Mouse (Mus musculus): ENCODE measurements around the gene Nlrx1. TPM values are rescaled to one million over a fixed set of nuclear protein-coding genes. Genes with fewer than 3 reads are reported as not detected.

Nlrx1 gene
- polyA plus RNA-seq, 1 experiment from 2014 or later, result 5.9 TPM

DNA sequence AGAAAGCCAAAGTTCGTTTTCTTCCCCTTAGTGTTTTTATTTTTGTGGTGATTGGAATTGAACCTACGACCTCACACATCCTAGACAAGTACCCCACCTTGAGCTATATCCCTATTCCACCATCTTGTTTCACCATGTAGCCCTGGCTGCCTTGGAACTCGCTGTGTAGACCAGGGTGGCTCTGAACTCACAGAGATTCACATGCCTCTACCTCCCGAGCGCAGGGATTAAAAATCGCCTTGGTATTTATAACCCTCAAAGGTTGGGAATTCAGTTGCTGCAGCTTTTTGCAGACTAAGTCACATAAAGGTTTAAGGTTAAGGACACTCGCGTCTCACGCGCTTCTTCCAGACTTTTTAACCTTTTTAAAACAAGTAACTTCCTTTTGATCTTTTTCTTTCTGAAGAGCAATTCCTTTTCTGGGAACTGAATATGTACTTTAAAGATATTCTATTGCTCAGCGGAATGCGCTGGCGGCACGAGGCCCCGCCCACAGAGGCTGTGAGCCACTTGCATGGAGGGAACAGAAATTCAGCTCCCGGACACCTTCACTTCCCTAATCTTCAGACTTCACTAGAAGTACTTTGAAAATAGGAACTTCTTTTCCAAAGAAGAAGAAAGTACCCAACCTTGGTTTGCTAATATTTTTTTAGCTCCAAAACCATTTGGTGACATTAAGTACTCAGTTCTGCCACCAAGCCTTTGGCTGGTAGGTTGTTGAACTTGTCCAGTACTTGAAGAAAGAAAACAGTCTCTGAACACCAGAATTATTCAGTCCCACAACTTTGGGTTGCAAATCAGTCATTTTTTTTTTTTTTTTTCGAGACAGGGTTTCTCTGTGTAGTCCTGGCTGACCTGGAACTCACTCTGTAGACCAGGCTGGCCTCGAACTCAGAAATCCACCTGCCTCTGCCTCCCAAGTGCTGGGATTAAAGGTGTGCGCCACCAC, 33.6 kb downstream of the Nlrx1 start:
- Histone ChIP-seq H3K9me3 (no peaks in the 10 kb centered on the region), H3K4me1 (peaks cover 31% of the 10 kb centered on the region), H3K27me3 (replicated peaks) (no peaks in the 10 kb centered on the region), H3K36me3 (no peaks in the 10 kb centered on the region), H3K9ac (peak overlapping the region; percentile 69), H3K4me2 (peak overlapping the region; percentile 84), H3K4me3 (peak overlapping the region; percentile 94), H3K27ac (replicated peaks) (peak overlapping the region; percentile 75)
- WGBS, result 20% methylated on average over 19 of the region's 19 CpGs
- no peak for ATAC-seq (ENCODE audit: extremely low read depth, insufficient number of reproducible peaks, low FRiP score, low TSS enrichment)

GRCm38 (mm10) chr9:44233802-44234478, 34.5 kb downstream of the Nlrx1 start, which contains the start of gene Cbl:
Cbl (minus strand) TSS chr9:44234049.
- Histone ChIP-seq H3K27me3 (replicated peaks) (no peaks in the 10 kb centered on the region), H3K4me1 (peaks cover 39% of the 10 kb centered on the region), H3K36me3 (no peaks in the 10 kb centered on the region), H3K4me2 (peak within 1 kb of the TSS; percentile 84), H3K9ac (peak within 1 kb of the TSS; percentile 98), H3K9me3 (no peaks in the 10 kb centered on the region), H3K4me3 (peak within 1 kb of the TSS; percentile 94), H3K27ac (replicated peaks) (peak within 1 kb of the TSS; percentile 97)
- peak; percentile 88 for ATAC-seq (ENCODE audit: extremely low read depth, insufficient number of reproducible peaks, low FRiP score, low TSS enrichment)
- under 1% methylated on average over 63 of the region's 76 CpGs for WGBS

DNA sequence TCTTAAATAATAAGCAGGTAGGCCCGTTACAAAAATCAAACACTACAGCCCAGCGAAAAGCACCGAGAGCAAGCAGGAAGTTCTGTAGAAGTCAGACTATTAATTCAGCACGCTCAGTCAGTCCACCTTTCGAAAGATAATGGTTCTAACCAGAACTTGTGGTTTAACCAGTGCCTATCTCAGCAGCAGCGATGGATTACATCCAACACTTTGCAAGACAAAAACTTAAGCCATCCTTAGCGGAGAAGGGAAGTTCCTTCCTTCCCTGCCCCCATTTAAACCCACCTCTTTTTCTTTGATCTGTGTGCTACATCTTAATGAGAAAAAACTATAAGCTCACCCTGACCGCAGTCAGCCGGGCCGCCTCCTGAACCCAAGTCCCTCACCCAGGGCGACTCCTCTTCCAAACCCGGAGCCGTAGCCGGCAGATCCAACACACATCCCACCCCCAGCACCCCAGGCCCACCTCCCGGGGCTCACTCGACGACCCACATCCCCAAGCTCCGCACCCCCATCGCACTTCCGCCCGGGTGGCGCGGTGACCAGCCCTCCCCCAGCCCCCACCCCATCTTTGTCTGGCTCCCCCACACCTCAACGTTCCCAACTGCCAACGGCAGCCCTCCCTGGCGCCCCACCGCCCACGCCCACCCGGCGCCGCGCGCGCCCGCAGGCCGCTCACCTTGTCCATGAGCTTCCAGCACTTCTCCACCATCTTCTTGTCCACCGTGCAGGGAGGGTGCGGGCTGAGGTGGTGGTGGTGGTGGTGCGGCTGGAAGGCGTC, 35.2 kb downstream of the Nlrx1 start:
- H3K4me3 ChIP-seq, result peak overlapping the region; percentile 94
- peak; percentile 49; the same call in 1 of the 2 replicates for ATAC-seq (ENCODE audit: extremely low read depth, insufficient number of reproducible peaks, low FRiP score, low TSS enrichment)
- peak overlapping the region; percentile 97 for H3K27ac ChIP-seq (replicated peaks)
- no peaks in the 10 kb centered on the region for H3K27me3 ChIP-seq (replicated peaks)
- H3K4me2 ChIP-seq, result peak overlapping the region; percentile 84
- H3K9ac ChIP-seq, result peak overlapping the region; percentile 98
- H3K9me3 ChIP-seq, result no peaks in the 10 kb centered on the region
- under 1% methylated on average over 39 of the region's 40 CpGs for WGBS
- H3K4me1 ChIP-seq, result peaks cover 43% of the 10 kb centered on the region
- H3K36me3 ChIP-seq, result peaks cover 1% of the 10 kb centered on the region; the same call in 1 of the 2 replicates

DNA sequence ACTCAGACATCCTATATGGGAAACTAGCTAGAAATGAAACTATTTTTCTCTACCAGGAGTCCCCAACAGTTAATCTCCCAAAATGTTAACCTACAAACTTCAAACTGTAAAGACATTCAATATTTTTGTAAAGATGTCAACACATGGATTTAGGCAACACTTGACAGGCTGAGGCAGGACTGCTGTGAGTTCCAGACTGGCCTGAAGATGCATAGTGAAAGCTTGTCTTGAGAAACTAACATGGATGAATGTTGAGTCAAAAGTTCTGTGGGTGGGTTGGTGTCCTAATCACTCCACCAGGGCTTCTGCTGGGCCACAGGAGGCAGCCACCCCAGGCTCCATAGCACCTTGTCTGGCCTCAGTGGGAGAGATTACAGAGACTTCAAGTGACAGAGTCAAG, 36.8 kb downstream of the Nlrx1 start:
- H3K36me3 ChIP-seq, result peaks cover 7% of the 10 kb centered on the region; the same call in 1 of the 2 replicates
- peaks cover 44% of the 10 kb centered on the region for H3K4me1 ChIP-seq
- H3K27me3 ChIP-seq (replicated peaks), result no peaks in the 10 kb centered on the region
- H3K4me3 ChIP-seq, result peak overlapping the region; percentile 94
- no peak for ATAC-seq (ENCODE audit: extremely low read depth, insufficient number of reproducible peaks, low FRiP score, low TSS enrichment)
- no peaks in the 10 kb centered on the region for H3K9me3 ChIP-seq
- H3K4me2 ChIP-seq, result peak overlapping the region; percentile 84
- H3K27ac ChIP-seq (replicated peaks), result no peak overlapping the region
- H3K9ac ChIP-seq, result peak overlapping the region; percentile 98

- Histone ChIP-seq H3K36me3 (peaks cover 9% of the 10 kb centered on the region; the same call in 1 of the 2 replicates), H3K9ac (no peak overlapping the region), H3K9me3 (no peaks in the 10 kb centered on the region), H3K27me3 (replicated peaks) (no peaks in the 10 kb centered on the region), H3K4me3 (no peak overlapping the region), H3K27ac (replicated peaks) (no peak overlapping the region), H3K4me2 (no peak overlapping the region), H3K4me1 (peaks cover 36% of the 10 kb centered on the region)
- WGBS, result 44% methylated on average over 6 of the region's 6 CpGs
- ATAC-seq (ENCODE audit: extremely low read depth, insufficient number of reproducible peaks, low FRiP score, low TSS enrichment), result no peak
Measured at GRCm38 (mm10) chr9:44225993-44226392, 42.4 kb downstream of the Nlrx1 start.

DNA sequence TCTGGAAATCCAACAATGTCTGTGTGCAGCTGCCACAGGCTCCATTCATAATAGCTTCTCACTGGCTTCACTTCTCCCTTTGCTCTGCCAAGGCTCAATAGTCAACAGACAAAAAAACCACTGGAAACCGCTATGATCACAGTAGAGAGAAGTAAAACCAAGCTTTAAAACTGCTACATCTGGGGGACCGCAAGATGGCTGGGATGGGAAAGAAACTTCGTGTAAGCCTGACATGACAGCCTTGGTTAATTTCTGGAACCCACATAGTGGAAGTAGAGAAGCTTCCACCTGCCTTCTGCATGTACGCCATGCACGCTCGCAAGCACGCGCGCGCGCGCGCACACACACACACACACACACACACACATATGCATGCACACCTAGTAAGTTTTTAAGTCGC, 54.9 kb downstream of the Nlrx1 start:
- Histone ChIP-seq H3K4me1 (no peaks in the 10 kb centered on the region), H3K9ac (no peak overlapping the region), H3K27me3 (replicated peaks) (no peaks in the 10 kb centered on the region), H3K4me3 (no peak overlapping the region), H3K36me3 (peaks cover 23% of the 10 kb centered on the region), H3K4me2 (no peak overlapping the region), H3K27ac (replicated peaks) (no peak overlapping the region), H3K9me3 (no peaks in the 10 kb centered on the region)
- WGBS, result 96% methylated on average over 14 of the region's 14 CpGs
- no peak for ATAC-seq (ENCODE audit: extremely low read depth, insufficient number of reproducible peaks, low FRiP score, low TSS enrichment)

- Histone ChIP-seq H3K9me3 (no peaks in the 10 kb centered on the region), H3K27me3 (replicated peaks) (no peaks in the 10 kb centered on the region), H3K4me1 (no peaks in the 10 kb centered on the region), H3K9ac (no peak overlapping the region), H3K36me3 (peaks cover 23% of the 10 kb centered on the region), H3K4me3 (no peak overlapping the region), H3K27ac (replicated peaks) (no peak overlapping the region), H3K4me2 (no peak overlapping the region)
- ATAC-seq (ENCODE audit: extremely low read depth, insufficient number of reproducible peaks, low FRiP score, low TSS enrichment), result no peak
- WGBS, result 93% methylated on average over 4 of the region's 4 CpGs
Measured at GRCm38 (mm10) chr9:44212406-44212805, 56.0 kb downstream of the Nlrx1 start.

- Histone ChIP-seq H3K4me3 (no peak overlapping the region), H3K27ac (replicated peaks) (no peak overlapping the region), H3K4me2 (no peak overlapping the region), H3K9me3 (no peaks in the 10 kb centered on the region), H3K9ac (no peak overlapping the region), H3K4me1 (no peaks in the 10 kb centered on the region), H3K27me3 (replicated peaks) (no peaks in the 10 kb centered on the region), H3K36me3 (peaks cover 28% of the 10 kb centered on the region)
- no peak for ATAC-seq (ENCODE audit: extremely low read depth, insufficient number of reproducible peaks, low FRiP score, low TSS enrichment)
- 92% methylated on average over 4 of the region's 4 CpGs for WGBS
Measured at GRCm38 (mm10) chr9:44209416-44209815, 59.0 kb downstream of the Nlrx1 start.

DNA sequence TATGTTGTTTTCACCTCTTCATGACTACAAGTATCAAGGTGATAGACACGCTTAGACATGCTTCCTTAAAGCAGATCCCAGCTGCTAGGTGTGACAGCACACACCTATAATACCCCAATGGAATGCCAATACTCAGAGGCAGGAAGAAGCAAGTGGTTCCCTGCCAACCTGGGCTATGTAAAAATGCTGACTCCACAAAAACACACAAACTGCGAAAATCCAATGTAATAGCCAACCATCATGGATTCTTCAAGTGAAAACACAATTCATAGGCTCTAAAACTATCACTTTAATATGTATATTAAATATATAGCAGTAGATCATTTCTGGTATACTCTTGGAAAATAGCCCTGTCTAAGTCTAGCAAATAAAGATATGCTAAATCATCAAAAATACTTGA, 60.6 kb downstream of the Nlrx1 start:
- no peak for ATAC-seq (ENCODE audit: extremely low read depth, insufficient number of reproducible peaks, low FRiP score, low TSS enrichment)
- H3K27ac ChIP-seq (replicated peaks), result no peak overlapping the region
- H3K4me3 ChIP-seq, result no peak overlapping the region
- no peaks in the 10 kb centered on the region for H3K9me3 ChIP-seq
- peaks cover 22% of the 10 kb centered on the region for H3K36me3 ChIP-seq
- no peak overlapping the region for H3K4me2 ChIP-seq
- no peak overlapping the region for H3K9ac ChIP-seq
- 89% methylated on average over 2 of the region's 2 CpGs for WGBS
- no peaks in the 10 kb centered on the region for H3K4me1 ChIP-seq
- H3K27me3 ChIP-seq (replicated peaks), result no peaks in the 10 kb centered on the region

Data from heart, embryonic 13.5 days (tissue).